Mouse (Mus musculus): ENCODE results near the gene Rarb.

GRCm38 (mm10) chr14:16765891-16766290, 53.1 kb downstream of the Rarb start:
- TF ChIP-seq CTCF (IDR thresholded peaks at IDR 0.05; ENCODE audit: extremely low read depth, insufficient read depth, insufficient read length, insufficient replicate concordance) (no peak), POLR2A (IDR thresholded peaks at IDR 0.05; ENCODE audit: low read depth, low read length) (no peak)

Measured in spleen, adult 2 months (tissue).